Mouse (Mus musculus): ENCODE results near the gene BC016579. TPM values are rescaled to one million over a fixed set of nuclear protein-coding genes. Genes with fewer than 3 reads are reported as not detected.

The BC016579 gene
- polyA plus RNA-seq, 1 experiment: not detected

DNA sequence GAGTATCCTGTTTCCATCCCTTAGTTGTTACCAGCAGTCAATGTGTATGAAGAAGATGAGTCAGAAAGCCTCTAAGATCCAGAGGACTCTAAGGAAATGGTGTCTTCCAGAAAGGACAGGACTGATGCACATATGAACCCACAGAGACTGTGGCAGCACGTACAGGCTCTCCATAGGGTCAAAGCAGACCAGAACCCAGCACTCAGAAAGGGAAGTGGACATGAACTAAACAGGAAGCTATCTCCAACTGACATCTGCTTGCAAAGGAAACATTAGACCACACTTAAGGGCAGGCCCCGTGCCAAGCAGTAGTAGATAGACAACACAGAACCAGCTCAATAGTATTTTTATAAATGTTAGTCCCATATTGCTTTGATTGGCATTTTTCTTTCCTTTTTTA lies 12.3 kb upstream of the BC016579 start:
- no peaks in the 10 kb centered on the region for H3K79me2 ChIP-seq (ENCODE audit: control insufficient read depth, insufficient read depth)
- H3K4me3 ChIP-seq (ENCODE audit: insufficient read depth, poor library complexity, severe bottlenecking): no peak overlapping the region
- no peaks in the 10 kb centered on the region for H3K27me3 ChIP-seq (ENCODE audit: control insufficient read depth, insufficient read depth, insufficient read length)
- H3K36me3 ChIP-seq (ENCODE audit: control insufficient read depth, insufficient read depth): no peaks in the 10 kb centered on the region
- no peaks in the 10 kb centered on the region for H3K79me3 ChIP-seq (ENCODE audit: low read depth)
- no peak overlapping the region for H3ac ChIP-seq (ENCODE audit: control insufficient read depth, insufficient read length, low read depth)
- no peak for TF ChIP-seq FOSL1 (IDR thresholded peaks at IDR 0.05; ENCODE audit: insufficient read depth, low read length, poor library complexity, severe bottlenecking)
- no peak for TF ChIP-seq CTCF (IDR thresholded peaks at IDR 0.05; ENCODE audit: control insufficient read depth, insufficient read depth, insufficient read length)
- no peak for TF ChIP-seq MAX (IDR thresholded peaks at IDR 0.05)
- TF ChIP-seq USF1 (IDR thresholded peaks at IDR 0.05; ENCODE audit: low read depth): no peak
- TF ChIP-seq CEBPB (IDR thresholded peaks at IDR 0.05; ENCODE audit: low read depth): no peak
- TF ChIP-seq MYOD1 (IDR thresholded peaks at IDR 0.05; ENCODE audit: control insufficient read depth, insufficient read length, low read depth): no peak
- TF ChIP-seq MYOG (IDR thresholded peaks at IDR 0.05; ENCODE audit: control insufficient read depth, extremely low read depth, insufficient read length): no peak

DNA sequence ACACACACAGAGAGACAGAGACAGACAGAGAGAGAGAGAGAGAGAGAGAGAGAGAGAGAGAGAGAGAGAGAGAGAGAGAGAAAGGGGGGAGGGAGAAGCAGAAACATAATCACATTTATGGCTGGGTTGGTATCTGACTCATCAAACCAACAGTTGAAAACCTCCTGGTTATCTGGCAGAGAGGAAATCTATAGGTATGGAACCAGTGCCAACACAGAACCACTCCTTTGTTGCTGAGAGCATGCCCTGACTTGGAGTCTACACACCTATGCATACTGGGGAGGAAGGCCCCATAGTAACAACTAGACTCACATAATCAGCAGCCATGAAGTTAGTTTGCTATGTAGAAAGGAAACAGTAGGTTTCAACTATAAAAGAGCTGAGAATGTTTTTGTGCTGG lies 8.5 kb upstream of the BC016579 start:
- TF ChIP-seq MYOD1 (IDR thresholded peaks at IDR 0.05; ENCODE audit: control insufficient read depth, insufficient read length, low read depth) (no peak), CTCF (IDR thresholded peaks at IDR 0.05; ENCODE audit: control insufficient read depth, insufficient read depth, insufficient read length) (no peak), FOSL1 (IDR thresholded peaks at IDR 0.05; ENCODE audit: insufficient read depth, low read length, poor library complexity, severe bottlenecking) (no peak), USF1 (IDR thresholded peaks at IDR 0.05; ENCODE audit: low read depth) (no peak)
- H3K79me2 ChIP-seq (ENCODE audit: control insufficient read depth, insufficient read depth): no peaks in the 10 kb centered on the region

DNA sequence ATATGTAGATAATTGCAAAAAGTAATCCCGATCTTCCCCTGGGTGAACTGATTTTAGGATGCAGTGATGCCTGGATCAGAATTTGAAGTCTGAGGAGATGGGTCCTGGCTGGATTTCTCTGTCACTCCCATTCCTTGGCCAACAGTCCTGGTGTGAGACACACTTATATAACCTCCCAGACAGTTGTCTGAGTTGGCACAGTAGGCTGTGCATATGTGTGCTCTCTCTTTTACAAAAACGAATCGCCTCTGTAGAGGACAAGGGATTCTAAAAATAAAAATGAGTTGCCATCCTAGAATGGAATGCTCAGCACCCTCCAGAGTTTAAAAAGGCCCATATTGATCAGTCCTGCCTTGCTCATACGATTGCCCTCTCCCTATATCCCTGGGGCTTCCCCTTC lies 5.7 kb upstream of the BC016579 start:
- TF ChIP-seq FOSL1 (IDR thresholded peaks at IDR 0.05; ENCODE audit: insufficient read depth, low read length, poor library complexity, severe bottlenecking) (no peak), USF1 (IDR thresholded peaks at IDR 0.05; ENCODE audit: low read depth) (no peak), MYOD1 (IDR thresholded peaks at IDR 0.05; ENCODE audit: control insufficient read depth, insufficient read length, low read depth) (no peak)
- Histone ChIP-seq H3K27me3 (ENCODE audit: control insufficient read depth, insufficient read depth, insufficient read length) (no peaks in the 10 kb centered on the region), H3K4me3 (ENCODE audit: insufficient read depth, poor library complexity, severe bottlenecking) (no peak overlapping the region), H3K79me3 (ENCODE audit: low read depth) (no peaks in the 10 kb centered on the region), H3K36me3 (ENCODE audit: control insufficient read depth, insufficient read depth) (no peaks in the 10 kb centered on the region), H3K79me2 (ENCODE audit: control insufficient read depth, insufficient read depth) (no peaks in the 10 kb centered on the region), H3ac (ENCODE audit: control insufficient read depth, insufficient read length, low read depth) (no peak overlapping the region)

More for the DNA sequence above, 8.5 kb upstream of the BC016579 start:
- Histone ChIP-seq H3K79me3 (ENCODE audit: low read depth) (no peaks in the 10 kb centered on the region), H3K27me3 (ENCODE audit: control insufficient read depth, insufficient read depth, insufficient read length) (no peaks in the 10 kb centered on the region), H3K36me3 (ENCODE audit: control insufficient read depth, insufficient read depth) (no peaks in the 10 kb centered on the region), H3ac (ENCODE audit: control insufficient read depth, insufficient read length, low read depth) (no peak overlapping the region), H3K4me3 (ENCODE audit: insufficient read depth, poor library complexity, severe bottlenecking) (no peak overlapping the region)

DNA sequence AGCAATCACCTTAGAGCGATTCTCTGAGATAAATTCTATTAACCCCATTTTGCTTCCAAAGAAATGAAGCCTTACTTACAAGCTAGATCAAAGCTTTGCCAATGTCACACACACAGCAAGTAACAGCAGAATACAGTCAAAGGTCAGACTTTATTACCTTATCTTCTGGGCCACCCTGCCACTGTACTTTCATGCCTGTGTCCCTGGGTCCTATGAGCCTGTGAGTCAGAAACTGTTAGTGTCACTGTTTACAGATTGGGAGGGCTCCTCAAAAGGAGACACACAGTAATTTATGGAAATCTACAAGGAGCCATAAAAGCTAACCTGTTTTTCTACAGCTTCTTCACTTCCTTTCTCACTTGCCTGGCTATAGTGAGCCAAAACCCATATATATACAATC lies 4.4 kb upstream of the BC016579 start:
- no peak overlapping the region for H3K4me3 ChIP-seq (ENCODE audit: insufficient read depth, poor library complexity, severe bottlenecking)
- H3K27me3 ChIP-seq (ENCODE audit: control insufficient read depth, insufficient read depth, insufficient read length): no peaks in the 10 kb centered on the region
- no peak overlapping the region for H3ac ChIP-seq (ENCODE audit: control insufficient read depth, insufficient read length, low read depth)
- TF ChIP-seq CEBPB (IDR thresholded peaks at IDR 0.05; ENCODE audit: low read depth) (no peak), FOSL1 (IDR thresholded peaks at IDR 0.05; ENCODE audit: insufficient read depth, low read length, poor library complexity, severe bottlenecking) (no peak), MAX (IDR thresholded peaks at IDR 0.05) (no peak), MYOD1 (IDR thresholded peaks at IDR 0.05; ENCODE audit: control insufficient read depth, insufficient read length, low read depth) (no peak), CTCF (IDR thresholded peaks at IDR 0.05; ENCODE audit: control insufficient read depth, insufficient read depth, insufficient read length) (no peak)
- no peaks in the 10 kb centered on the region for H3K79me3 ChIP-seq (ENCODE audit: low read depth)
- no peaks in the 10 kb centered on the region for H3K36me3 ChIP-seq (ENCODE audit: control insufficient read depth, insufficient read depth)
- no peaks in the 10 kb centered on the region for H3K79me2 ChIP-seq (ENCODE audit: control insufficient read depth, insufficient read depth)

DNA sequence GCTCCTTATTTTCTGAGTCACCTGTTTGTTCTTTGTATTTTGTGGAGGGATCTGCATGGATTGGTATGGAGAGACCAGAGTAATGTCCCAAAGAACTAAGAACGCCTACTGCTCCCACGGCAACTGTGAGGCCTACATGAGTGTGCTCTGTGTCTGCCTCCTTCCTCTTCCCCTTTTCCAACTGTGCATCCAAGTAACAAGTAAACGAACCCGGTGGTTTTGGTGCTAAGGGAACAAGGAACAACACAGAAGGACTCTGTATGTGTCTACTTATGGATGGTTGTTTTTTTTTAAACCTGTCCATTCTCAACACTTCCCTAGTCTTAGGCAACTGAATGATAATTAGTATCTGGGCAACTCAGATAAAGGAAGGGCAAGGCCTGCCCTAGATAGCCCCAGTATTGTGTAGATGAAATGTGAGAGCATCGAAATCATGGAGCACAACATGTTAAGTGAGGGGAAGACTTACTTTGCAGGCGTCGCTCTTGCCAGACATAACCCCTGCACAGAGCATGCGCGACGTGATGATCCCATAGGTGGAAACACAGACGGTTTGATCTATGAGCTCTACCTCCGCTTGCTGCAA lies 3.8 kb upstream of the BC016579 start:
- Histone ChIP-seq H3K27me3 (ENCODE audit: control insufficient read depth, insufficient read depth, insufficient read length) (no peaks in the 10 kb centered on the region), H3K36me3 (ENCODE audit: control insufficient read depth, insufficient read depth) (no peaks in the 10 kb centered on the region), H3K79me2 (ENCODE audit: control insufficient read depth, insufficient read depth) (no peaks in the 10 kb centered on the region), H3ac (ENCODE audit: control insufficient read depth, insufficient read length, low read depth) (no peak overlapping the region), H3K4me3 (ENCODE audit: insufficient read depth, poor library complexity, severe bottlenecking) (no peak overlapping the region), H3K79me3 (ENCODE audit: low read depth) (no peaks in the 10 kb centered on the region)
- TF ChIP-seq FOSL1 (IDR thresholded peaks at IDR 0.05; ENCODE audit: insufficient read depth, low read length, poor library complexity, severe bottlenecking) (no peak), MYOG (IDR thresholded peaks at IDR 0.05; ENCODE audit: control insufficient read depth, extremely low read depth, insufficient read length) (no peak), MAX (IDR thresholded peaks at IDR 0.05) (no peak), CTCF (IDR thresholded peaks at IDR 0.05; ENCODE audit: control insufficient read depth, insufficient read depth, insufficient read length) (no peak), CEBPB (IDR thresholded peaks at IDR 0.05; ENCODE audit: low read depth) (no peak), MYOD1 (IDR thresholded peaks at IDR 0.05; ENCODE audit: control insufficient read depth, insufficient read length, low read depth) (no peak), USF1 (IDR thresholded peaks at IDR 0.05; ENCODE audit: low read depth) (no peak)

DNA sequence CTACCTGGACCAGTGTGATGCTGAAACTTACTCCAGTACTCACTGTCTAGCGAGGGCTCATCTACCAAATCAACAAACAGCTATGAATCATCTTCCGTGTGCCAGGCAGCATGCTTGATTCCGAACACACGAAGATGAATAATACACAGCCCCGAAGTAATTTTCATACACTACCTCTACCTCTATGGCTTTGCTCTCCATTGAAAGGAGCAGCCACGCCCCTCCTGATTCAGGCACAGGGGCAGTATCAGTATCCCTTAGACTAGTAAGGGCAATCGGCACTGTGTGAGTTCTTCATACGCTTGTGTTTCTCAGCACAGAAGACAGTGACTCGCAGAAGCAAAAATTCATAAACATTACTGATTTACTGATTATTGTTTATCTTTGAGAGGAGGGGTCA lies 597 bp upstream of the BC016579 start:
- H3K27me3 ChIP-seq (ENCODE audit: control insufficient read depth, insufficient read depth, insufficient read length): no peaks in the 10 kb centered on the region
- H3K36me3 ChIP-seq (ENCODE audit: control insufficient read depth, insufficient read depth): no peaks in the 10 kb centered on the region
- no peak for TF ChIP-seq FOSL1 (IDR thresholded peaks at IDR 0.05; ENCODE audit: insufficient read depth, low read length, poor library complexity, severe bottlenecking)
- TF ChIP-seq MYOD1 (IDR thresholded peaks at IDR 0.05; ENCODE audit: control insufficient read depth, insufficient read length, low read depth): no peak
- TF ChIP-seq CTCF (IDR thresholded peaks at IDR 0.05; ENCODE audit: control insufficient read depth, insufficient read depth, insufficient read length): no peak
- no peak for TF ChIP-seq MYOG (IDR thresholded peaks at IDR 0.05; ENCODE audit: control insufficient read depth, extremely low read depth, insufficient read length)
- TF ChIP-seq MAX (IDR thresholded peaks at IDR 0.05): no peak
- TF ChIP-seq USF1 (IDR thresholded peaks at IDR 0.05; ENCODE audit: low read depth): no peak
- no peak for TF ChIP-seq CEBPB (IDR thresholded peaks at IDR 0.05; ENCODE audit: low read depth)
- H3ac ChIP-seq (ENCODE audit: control insufficient read depth, insufficient read length, low read depth): no peak overlapping the region
- no peaks in the 10 kb centered on the region for H3K79me2 ChIP-seq (ENCODE audit: control insufficient read depth, insufficient read depth)
- H3K79me3 ChIP-seq (ENCODE audit: low read depth): no peaks in the 10 kb centered on the region
- no peak overlapping the region for H3K4me3 ChIP-seq (ENCODE audit: insufficient read depth, poor library complexity, severe bottlenecking)

Data from C2C12 (cell line).